Mouse (Mus musculus) thymus, postnatal 36 days (tissue): ENCODE data around the gene Ifnar2.

Source experiments
- DNase-seq, 2 experiments: peaks; one replicate each; pipeline ENCODE4 v3.0.0; 2022; ENCODE audit warnings: mixed read lengths in 2 of 2

The Ifnar2 gene

GRCm38 (mm10) chr16:91372577-91373472 lies at the start of gene Ifnar2:
Gene Ifnar2, plus strand, starts transcription at chr16:91372783.
- peak; percentile 77 to 80 for DNase-seq

DNA sequence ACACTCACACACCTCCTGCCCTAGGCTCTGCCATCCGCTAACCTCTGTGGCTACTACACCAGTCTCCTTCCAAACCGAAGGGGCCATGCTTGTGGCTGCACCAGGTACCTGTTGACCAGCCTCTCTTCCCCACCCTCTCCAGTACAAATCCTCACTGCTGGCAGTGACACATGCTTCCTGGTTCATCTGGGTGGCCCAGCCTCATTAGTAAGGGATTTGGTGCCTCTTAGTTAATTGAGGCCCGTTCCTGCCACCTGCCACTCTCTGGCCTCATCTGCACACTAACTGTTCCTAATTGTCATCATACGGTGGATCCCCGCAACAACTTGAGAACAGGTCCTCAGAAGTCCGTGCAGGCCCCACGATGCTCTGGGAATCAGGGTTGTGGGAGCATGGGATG lies 45.0 kb upstream of the Ifnar2 start:
- DNase-seq: no peak

- DNase-seq: no peak
These were observed 43.7 kb upstream of the Ifnar2 start for GRCm38 (mm10) chr16:91328922-91329321.

DNA sequence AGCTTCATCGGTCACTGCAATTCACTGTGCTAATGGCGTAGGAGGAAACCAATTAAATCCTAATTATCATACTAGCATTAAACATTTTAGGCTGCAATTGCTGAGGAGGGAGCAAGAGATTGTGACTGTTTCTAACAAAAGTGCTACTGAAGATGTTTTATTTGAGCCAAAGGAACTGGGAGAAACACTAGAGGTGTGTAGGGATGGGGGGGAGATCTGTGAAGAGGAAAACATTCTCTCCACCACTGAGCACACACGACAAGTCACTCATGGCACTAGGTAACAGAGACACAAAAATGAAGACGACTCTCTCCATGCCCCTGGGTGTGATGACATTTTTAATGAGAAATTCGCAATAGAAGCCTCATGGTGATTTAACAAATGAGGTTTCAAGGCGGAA lies 42.1 kb upstream of the Ifnar2 start:
- DNase-seq: no peak

- no peak for DNase-seq
These were observed 41.4 kb upstream of the Ifnar2 start for GRCm38 (mm10) chr16:91331153-91331552.

DNA sequence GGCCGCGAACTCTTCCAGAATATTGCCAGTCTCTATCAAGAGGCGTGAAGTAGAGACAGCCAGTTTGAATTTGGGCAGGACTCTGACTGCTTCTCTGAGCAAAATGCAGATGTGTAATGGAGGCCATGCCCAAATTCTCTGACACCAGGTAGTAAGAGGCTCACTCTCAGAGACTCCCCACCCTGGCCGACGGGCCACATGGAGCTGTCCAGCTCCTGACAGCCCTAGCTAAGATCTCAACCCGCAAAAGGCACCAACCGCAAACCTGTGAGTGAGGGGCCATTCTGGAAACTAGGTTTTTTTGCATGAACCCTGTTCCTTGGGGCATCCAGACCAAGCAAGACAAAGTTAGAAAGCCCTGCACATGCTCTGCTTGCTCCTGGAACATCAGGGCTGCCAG lies 39.7 kb upstream of the Ifnar2 start:
- no peak for DNase-seq

DNA sequence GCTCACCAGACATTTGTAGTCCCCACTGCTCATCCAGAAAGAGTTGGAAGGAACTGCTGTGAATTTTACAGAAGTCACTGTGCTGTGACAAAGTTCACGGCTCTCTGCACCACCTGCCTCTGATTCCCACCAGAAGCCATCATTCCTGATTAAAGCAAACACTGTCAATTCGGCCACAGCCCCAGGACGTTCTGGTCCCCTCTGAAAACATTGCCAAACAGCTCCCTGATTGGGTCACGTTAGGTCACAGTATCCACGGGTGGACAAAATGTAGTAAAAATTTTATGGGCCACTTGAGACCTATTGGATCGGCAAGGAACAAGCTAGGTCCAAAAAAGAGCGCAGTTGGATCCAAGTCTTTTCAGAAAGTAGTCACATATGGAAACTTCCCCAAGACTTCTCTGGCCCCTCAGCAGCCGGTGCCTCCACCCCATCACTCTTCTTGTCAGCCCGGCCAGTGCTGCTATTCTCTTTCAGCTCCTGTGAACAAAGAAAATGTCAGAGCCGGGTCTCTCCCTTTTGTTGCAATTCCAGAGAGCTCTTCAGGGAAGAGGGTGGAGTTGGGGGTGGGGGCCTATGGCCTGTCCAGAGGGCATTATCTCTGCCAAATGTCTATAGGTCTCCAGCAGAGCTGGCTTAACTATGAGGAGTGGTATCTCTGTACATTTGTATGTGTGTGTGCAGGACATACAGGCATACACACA lies 38.2 kb upstream of the Ifnar2 start:
- no peak for DNase-seq

GRCm38 (mm10) chr16:91336753-91337152 lies 35.8 kb upstream of the Ifnar2 start:
- no peak for DNase-seq

GRCm38 (mm10) chr16:91337480-91337879 lies 35.1 kb upstream of the Ifnar2 start:
- DNase-seq: no peak

DNA sequence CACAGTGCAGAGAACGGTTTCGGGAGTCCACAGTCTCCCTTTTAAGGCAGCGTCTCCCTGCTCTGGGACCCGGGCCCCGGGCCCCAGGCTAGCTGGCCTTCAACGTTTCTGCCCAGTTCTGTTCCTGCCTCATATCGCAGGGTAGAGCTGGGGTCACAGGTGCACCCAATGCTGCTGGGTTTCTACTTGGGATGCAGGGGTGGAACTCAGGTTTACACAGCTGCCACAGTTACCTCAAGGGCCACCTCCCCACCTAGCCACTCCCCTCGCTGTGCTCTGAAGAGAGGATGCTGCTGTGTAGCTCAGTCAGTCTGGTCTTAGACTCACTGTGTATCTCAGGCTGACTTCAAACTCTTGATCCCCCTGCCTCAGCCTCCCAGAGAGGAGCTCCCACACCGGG lies 26.1 kb upstream of the Ifnar2 start:
- DNase-seq: no peak

GRCm38 (mm10) chr16:91347491-91348263 lies 24.9 kb upstream of the Ifnar2 start:
- no peak for DNase-seq

GRCm38 (mm10) chr16:91348264-91348565 lies 24.4 kb upstream of the Ifnar2 start:
- DNase-seq: no peak

- no peak for DNase-seq
These were observed 23.8 kb upstream of the Ifnar2 start for GRCm38 (mm10) chr16:91348588-91349330.

GRCm38 (mm10) chr16:91352084-91352562 lies 20.5 kb upstream of the Ifnar2 start:
- DNase-seq: peak; percentile 56 to 63

- DNase-seq: no peak
These were observed 19.8 kb upstream of the Ifnar2 start for GRCm38 (mm10) chr16:91352749-91353148.

DNA sequence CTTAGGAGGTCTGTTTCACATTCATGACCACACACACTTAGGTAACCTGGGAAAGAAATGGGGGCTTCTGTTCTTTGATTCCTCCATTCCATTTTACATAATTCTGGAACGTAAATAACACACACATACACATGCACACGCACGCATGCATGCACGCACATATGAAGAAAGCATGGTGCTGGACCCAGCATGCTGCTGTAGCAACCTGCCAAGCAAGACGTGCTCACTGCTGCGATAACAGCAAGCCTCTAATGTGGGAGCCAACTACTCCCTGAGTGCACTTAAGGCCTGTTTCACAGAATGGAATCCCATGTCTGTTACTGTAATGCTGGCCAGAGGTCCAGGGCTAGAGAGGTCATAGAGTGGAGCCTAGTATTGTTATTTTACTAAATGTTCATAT lies 19.4 kb upstream of the Ifnar2 start:
- DNase-seq: no peak

- DNase-seq: no peak
These were observed 18.9 kb upstream of the Ifnar2 start for GRCm38 (mm10) chr16:91353638-91354037.

DNA sequence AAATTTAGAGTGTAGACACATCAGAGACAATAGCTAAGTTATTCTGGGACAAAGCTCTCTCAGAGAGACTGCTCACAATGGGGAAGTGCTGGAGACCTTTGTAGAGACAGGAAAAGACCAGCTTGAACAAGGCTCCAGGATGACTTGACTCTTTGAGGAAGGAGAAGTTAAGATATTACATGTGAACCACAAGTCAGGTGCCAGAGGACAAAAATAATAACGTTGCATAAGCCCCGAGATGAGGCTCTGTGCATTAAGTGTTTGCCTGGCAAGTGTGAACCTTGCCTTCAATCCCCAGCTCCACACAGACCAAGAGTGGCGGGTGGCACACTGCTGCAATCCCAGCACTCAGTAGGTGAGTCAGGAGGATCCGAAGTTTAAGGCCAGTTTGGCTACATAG lies 18.0 kb upstream of the Ifnar2 start:
- no peak for DNase-seq

DNA sequence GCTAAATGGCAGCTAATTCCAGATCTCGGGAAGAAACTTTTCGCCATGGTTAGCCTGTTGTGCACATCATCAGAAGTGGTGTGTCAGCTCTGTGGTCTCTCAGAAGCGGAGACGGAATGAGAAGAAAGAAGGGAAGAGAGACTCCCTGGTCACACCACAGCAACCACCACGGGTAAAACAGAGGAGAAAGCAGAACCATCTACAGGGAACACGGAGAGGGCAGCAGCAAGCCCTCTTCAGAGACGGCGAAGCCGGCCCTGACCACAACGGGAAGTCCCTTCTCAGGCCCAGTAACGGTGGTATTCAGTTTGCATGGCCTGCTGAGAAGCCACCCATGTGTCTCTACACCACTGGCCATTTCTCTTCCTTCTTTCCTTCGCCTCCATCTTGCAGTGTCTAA lies 17.4 kb upstream of the Ifnar2 start:
- no peak for DNase-seq

GRCm38 (mm10) chr16:91356760-91357525 lies 15.6 kb upstream of the Ifnar2 start:
- no peak for DNase-seq

GRCm38 (mm10) chr16:91357526-91357900 lies 15.1 kb upstream of the Ifnar2 start:
- no peak for DNase-seq

DNA sequence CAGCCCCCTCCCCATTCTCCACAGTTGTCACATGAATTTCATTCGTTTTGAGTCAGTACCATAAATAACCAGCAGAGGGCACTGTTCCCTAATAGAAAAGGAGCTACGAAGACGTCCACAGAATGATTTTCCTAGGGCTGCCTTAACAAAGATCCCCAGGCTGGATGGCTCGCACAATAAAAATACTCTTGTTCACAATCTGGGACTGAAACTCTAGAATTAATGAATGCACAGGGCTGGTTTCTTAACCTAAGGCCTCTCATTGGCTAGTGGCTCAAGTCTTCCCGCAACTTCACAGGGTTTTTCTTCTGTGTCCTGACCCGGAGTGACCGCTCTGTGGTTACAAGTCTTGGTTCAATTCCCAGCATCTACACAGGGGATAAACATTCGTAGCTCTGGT lies 14.0 kb upstream of the Ifnar2 start:
- no peak for DNase-seq
